Mouse (Mus musculus) urinary bladder, adult 2 months (tissue): ENCODE data around the gene Ephx1. TPM values are rescaled to one million over a fixed set of nuclear protein-coding genes. Genes with fewer than 3 reads are reported as not detected.
"Not testable (repeated sequence)": the region's sequence is repeated elsewhere in the genome, so short reads cannot be mapped to it uniquely, and the experiment has no call there.

Experiments used
- DNase-seq: peaks from one replicate; pipeline ENCODE4 v3.0.0; 2022; ENCODE audit warnings: low spot score
- polyA plus RNA-seq: library from polyadenylated mRNA; depleted of rRNA; stranded (reverse); fragments of >200 nt; gene quantifications from 2 replicates; pipeline ENCODE4 v1.2.3, GENCODE M21; 2012

Gene Ephx1
- polyA plus RNA-seq, 1 experiment, result 159 TPM

DNA sequence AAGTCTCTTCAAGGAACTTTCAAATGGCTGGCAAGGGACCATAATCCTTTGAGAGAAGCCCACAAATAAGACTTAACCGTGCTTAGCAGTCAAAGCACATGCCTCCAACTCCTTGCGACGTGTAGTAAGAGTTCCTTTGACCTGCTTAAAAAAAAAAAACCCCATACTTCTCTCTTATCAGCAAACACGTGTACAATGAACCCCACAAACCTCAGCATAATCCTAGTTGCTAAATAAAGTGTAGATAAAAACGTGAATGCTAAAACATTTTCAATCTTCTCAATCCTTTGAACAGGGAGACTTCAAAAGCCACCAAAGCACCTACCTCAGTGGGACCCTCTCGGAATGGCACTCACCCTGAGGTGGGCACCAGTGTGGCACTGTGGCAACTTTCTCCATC is 7.3 kb downstream of the Ephx1 start:
- DNase-seq, result peak; percentile 15

- DNase-seq, result no peak
Measured at GRCm38 (mm10) chr1:181012416-181012815, 8.3 kb downstream of the Ephx1 start.

DNA sequence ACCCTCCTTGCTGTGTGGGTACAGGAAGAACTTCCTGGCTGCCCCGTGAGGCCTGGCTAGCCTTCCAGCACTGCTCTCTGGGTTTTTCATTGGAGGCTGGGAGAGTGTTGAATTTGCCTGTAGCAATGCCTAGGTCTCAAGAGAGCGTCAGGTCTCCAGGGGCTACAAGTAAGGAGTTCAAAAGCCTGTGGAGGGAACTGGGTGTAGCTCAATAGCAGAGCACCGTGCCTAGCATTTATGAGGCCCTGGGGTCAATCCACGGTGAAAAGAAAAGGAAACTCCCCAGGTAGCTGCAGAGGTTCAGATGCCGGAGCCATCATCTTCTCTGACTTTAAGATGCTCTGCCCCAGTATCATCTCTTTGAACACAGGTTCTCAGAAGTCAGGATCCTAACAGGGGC is 9.1 kb downstream of the Ephx1 start:
- peak; percentile 15 for DNase-seq

- no peak for DNase-seq
Measured at GRCm38 (mm10) chr1:181010171-181010932, 10.4 kb downstream of the Ephx1 start.

DNA sequence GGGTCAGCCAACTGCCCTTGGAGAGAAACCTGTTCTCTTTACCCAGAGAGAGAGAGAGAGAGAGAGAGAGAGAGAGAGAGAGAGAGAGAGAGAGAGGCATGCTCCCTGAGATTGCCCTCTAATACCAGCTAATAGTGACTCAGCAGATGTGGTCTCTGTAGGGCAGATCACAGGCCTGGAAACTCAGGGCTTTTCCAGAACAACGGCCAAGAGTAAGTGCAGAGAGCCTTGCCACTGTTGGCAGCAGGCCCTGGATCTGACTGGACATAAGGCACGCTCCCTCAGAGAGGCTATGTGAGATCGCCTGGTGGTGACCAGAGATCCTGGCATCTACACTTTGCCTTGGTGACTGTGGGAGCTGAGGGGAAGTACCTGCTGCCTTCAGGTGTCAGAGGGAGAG is 10.9 kb downstream of the Ephx1 start:
- DNase-seq, result peak; percentile 38

DNA sequence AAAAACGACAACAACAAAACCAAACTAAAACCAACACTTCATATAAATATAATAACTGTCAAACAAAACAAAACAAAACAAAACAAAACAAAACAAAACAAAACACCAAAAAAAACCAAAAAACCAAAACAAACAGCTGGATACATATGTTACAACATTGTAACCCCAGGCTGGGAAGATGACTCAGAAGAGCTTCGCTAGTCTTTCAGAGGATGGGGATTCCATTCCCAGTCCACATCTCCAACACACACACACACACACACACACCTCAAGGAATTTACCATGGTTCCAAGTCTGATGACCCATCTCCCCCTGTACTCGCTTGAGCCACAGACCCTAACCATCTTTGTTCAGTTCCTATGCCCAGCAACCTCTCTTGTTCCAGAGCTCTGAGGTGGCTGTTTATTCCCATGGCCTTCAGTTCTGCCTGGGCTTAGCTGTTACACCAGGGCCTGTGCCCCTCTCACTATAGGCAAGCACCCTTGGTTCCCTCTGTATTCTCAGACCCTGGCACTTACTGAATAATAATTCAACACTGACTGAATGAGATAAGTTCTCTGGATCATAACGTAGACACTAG is 11.6 kb downstream of the Ephx1 start:
- DNase-seq, result peak; percentile 20

DNA sequence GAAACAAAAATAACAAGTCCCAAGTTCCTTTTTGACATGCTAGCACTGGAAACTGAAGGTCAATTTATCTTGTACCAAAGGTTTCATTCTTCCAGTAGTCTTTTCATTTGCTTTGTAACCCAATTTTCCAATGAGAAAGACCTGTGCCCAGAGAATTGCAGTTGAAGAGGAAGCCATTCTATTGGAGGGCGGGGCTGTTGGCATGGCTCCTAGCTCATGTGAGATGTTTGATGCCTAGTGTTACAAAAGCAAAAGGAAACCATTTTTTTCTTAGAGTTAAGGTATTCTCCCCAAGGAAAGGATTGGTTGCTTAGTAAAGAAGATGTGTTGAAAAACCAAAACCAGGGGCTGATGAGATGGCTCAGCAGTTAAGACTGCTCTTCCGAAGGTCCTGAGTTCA is 12.4 kb downstream of the Ephx1 start:
- DNase-seq, result peak; percentile 19

- DNase-seq, result peak; percentile 15
Measured at GRCm38 (mm10) chr1:181007831-181008230, 12.9 kb downstream of the Ephx1 start.

- no peak for DNase-seq
Measured at GRCm38 (mm10) chr1:181005331-181005730, 15.4 kb downstream of the Ephx1 start.

DNA sequence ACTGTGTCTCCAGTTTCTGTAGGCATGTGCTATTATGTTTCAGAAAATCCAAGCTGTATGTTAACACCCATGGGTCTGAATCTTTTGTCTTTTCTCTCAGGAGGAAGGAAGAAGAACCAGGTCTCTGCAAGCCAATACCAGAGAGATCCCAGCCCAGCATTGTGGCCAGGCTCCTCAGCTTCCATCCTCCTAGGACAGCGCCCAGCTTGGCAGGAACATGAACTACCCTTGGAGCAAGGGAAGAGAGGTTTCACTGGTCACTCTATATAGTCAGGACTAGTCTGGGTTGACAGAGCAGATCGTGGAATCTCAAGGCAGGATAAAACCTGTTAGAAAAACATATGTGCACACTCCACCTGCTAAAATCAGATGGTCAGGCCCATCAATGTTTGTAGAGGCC is 16.9 kb downstream of the Ephx1 start:
- DNase-seq, result no peak

GRCm38 (mm10) chr1:181001621-181002020 is 19.1 kb downstream of the Ephx1 start:
- DNase-seq, result no peak

DNA sequence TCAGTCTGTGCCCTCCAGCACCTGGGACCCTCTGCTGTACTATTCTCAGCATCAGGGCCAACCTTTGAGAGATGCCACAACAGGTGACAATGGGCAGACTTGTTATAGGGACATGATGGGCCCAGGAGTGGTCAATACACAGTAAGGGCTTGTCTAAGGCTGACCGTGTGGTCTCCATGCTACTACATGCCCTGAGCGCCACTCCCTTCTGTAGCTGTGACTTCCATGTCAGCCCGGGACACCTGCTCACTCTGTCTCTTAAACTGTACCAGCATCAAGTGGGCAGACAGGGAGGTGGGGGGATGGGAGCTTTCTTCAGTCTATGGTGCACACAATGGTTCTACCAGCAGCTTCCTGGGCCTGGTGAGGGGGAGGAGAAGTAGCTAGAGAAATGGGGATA is 19.5 kb downstream of the Ephx1 start:
- no peak for DNase-seq

GRCm38 (mm10) chr1:181000501-181001092 is 20.1 kb downstream of the Ephx1 start:
- DNase-seq, result no peak

- no peak for DNase-seq
Measured at GRCm38 (mm10) chr1:180992142-180992541, 28.6 kb downstream of the Ephx1 start.

DNA sequence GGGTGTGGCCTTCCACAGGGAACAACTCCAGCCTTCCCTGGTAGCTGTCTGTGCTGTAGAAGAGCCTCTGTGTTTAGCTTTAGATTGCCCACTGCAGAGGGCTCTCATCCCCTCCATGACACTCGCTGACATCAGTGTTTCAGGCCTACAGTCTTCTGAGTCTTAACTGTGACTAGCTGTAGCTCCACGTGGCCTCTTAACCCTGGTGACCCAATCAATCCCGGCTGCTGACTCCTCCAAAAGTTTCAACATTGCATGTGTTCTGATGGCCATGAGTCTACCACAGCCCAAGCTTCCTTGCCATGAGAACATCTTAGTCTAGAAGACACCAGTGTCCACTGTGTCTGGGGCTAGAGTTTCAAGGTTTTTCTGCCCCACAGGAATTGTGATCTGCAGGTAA is 30.0 kb downstream of the Ephx1 start:
- no peak for DNase-seq

DNA sequence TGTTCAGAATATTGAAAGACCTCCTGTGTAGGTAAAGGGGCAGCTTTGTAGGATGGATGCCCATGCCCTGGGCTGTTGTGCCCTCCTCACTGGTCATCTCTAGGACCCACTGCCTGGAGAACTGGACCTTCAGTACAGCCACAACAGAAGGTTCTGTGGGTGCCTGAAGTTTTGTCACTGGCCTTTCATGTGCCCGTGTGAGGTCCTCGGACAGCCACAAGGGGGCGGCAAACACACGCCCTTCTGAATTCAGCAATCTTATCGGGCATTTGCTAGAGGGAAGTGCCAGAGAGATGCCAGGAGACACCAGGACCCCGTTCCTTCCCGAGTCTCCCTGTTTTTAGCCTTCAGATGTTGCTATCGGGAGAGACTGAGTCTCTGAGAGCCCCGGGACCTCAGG is 32.9 kb downstream of the Ephx1 start:
- peak; percentile 55 for DNase-seq

DNA sequence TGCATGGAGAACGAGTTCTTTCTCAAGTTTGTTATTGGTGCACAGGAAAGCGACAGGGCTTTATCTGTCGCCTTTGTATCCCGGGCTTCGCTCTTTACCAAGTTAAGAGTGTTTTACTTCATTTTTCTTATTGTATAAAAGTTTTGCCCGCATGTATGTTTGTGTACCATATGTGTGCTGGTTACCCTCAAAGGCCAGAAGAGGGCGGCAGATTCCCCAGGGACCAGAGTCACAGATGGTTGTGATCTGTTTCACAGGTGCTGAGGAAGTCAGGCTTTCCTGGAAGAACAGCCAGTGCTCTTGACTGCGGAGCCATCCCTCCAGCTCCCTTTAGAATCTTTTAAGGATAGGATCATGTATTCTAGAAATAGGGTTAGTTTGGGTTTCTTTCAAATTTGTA is 34.0 kb downstream of the Ephx1 start:
- no peak for DNase-seq

- DNase-seq, result not testable (repeated sequence)
Measured at GRCm38 (mm10) chr1:180981298-180982046, 39.2 kb downstream of the Ephx1 start.

DNA sequence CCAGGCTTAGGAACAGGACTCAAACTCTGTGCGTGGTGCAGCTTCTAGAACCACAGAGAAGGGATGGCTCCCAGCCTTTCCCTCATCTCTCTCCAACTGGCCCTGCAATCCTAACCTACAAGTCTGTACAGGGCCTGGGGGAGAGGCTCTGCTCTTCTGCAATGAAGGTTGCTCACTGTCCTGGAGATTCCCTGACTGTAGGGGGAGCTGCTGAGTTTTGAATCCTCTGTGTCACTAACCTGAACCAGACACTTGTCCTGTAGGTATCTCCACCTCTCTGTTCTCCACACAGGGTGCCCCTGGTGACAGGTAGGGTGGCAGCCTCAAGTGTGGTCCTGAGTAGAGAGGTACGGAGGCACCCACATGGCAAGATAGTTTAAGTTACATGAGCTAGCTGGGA is 40.2 kb downstream of the Ephx1 start:
- DNase-seq, result no peak

GRCm38 (mm10) chr1:180979484-180980251 is 41.0 kb downstream of the Ephx1 start:
- DNase-seq, result no peak

DNA sequence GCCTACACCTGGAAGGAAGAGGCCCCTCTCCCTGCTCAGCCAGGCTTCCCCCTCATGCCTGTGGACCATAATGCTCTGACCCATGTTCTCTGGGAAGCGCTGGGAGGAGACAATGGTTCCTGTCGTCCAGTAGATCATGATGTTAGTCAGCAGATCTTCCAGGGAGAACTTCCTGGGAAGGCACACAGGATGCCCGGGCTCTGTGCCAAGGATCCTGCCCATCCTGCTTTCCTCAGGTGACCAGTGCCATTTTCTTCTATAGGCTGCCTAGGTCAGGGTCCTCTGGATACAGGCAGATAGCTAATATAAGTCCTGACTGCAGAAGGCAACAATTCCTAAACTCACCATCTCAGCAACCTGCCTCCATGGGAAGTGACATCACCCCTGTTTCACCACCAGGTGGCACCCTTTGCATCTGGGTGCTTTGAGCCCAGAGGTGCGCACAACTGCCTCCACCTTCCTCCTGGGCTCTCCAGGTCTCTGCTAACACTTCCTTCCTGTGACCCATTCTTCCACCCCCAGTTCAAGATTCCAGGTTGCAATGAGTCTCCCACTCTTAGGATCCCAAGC is 44.5 kb downstream of the Ephx1 start:
- DNase-seq, result no peak
